Mouse (Mus musculus) liver, postnatal 0 days (tissue): ENCODE data around the gene A930017K11Rik. TPM values are rescaled to one million over a fixed set of nuclear protein-coding genes. Genes with fewer than 3 reads are reported as not detected.
A peak's percentile ranks its signal among the peaks of the same experiment; 100 is the strongest.

Source experiments
- ATAC-seq: fragments of 200-750 bp; cut with Nextera tagmentation; 2 replicates; pipeline ENCODE4 v1.8.0; 2017; ENCODE audit warnings: mild to moderate bottlenecking, moderate library complexity
- DNase-seq: peaks from one replicate; pipeline ENCODE4 v3.0.0-alpha.2; 2016
- H3K27ac ChIP-seq: fragments of 300-500 bp; sonication (generic); 2 replicates; pipeline ENCODE4 v1.5.1; 2014; ENCODE audit warnings: antibody characterized with exemption, moderate library complexity, mild to moderate bottlenecking, low read depth
- H3K27me3 ChIP-seq: fragments of 300-500 bp; sonication (generic); 2 replicates; pipeline ENCODE4 v1.6.1; 2014; ENCODE audit warnings: low read length, control low read depth, mixed read lengths; ENCODE audit not compliant: insufficient read depth
- H3K36me3 ChIP-seq: fragments of 300-500 bp; sonication (generic); replicated peaks from 2 replicates; pipeline ENCODE4 v1.6.1; 2014; ENCODE audit warnings: mild to moderate bottlenecking, control low read depth, low read length, moderate library complexity, mixed read lengths; ENCODE audit not compliant: insufficient read depth
- H3K4me1 ChIP-seq: fragments of 300-500 bp; sonication (generic); 2 replicates; pipeline ENCODE4 v1.6.1; 2014; ENCODE audit warnings: antibody characterized with exemption, mild to moderate bottlenecking, control low read depth; ENCODE audit not compliant: insufficient read depth
- H3K4me2 ChIP-seq: fragments of 300-500 bp; sonication (generic); 2 replicates; pipeline ENCODE4 v1.6.1; 2014; ENCODE audit warnings: low read depth, mild to moderate bottlenecking, low read length, moderate library complexity, mixed read lengths
- H3K4me3 ChIP-seq: fragments of 300-500 bp; sonication (generic); 2 replicates; pipeline ENCODE4 v1.5.1; 2014; ENCODE audit warnings: low read depth, low read length
- H3K9ac ChIP-seq: fragments of 300-500 bp; sonication (generic); replicated peaks from 2 replicates; pipeline ENCODE4 v1.6.1; 2014; ENCODE audit warnings: mild to moderate bottlenecking, moderate library complexity
- H3K9me3 ChIP-seq: fragments of 300-500 bp; sonication (generic); 2 replicates; pipeline ENCODE4 v1.6.1; 2016; ENCODE audit warnings: mild to moderate bottlenecking, control low read depth, low read length, mixed read lengths
- CTCF ChIP-seq: sonication (generic); IDR thresholded peaks from 2 replicates; pipeline ENCODE4 v1.5.1; 2016; ENCODE audit warnings: antibody characterized with exemption, low read depth
- EP300 ChIP-seq: IDR thresholded peaks from 2 replicates; pipeline ENCODE4 v1.6.1; 2016; ENCODE audit warnings: antibody characterized with exemption, low read depth, mild to moderate bottlenecking
- WGBS: fragments of 180-500 bp; shearing (Covaris S2); extraction: QIAGEN DNeasy Blood & Tissue Kit; methylation state at CpG from one replicate; pipeline ENCODE4 v1.1.7; 2014; ENCODE audit not compliant: insufficient replicate concordance; 5-methylcytosine and 5-hydroxymethylcytosine counted together
- polyA plus RNA-seq: library from polyadenylated mRNA; unstranded; fragments of >200 nt; fragmentation: Nextera tagmentation; extraction: Ambion mirVana; gene quantifications from 2 replicates; pipeline ENCODE4 v1.2.1, GENCODE M21; 2015

The A930017K11Rik gene
- polyA plus RNA-seq, 1 experiment from 2014 or later, result not detected

GRCm38 (mm10) chr17:25925348-25925747 is 27.0 kb downstream of the A930017K11Rik start:
- no peak for ATAC-seq
- H3K4me2 ChIP-seq, result no peak overlapping the region
- peaks cover 7% of the 10 kb centered on the region for H3K4me1 ChIP-seq
- peaks cover 51% of the 10 kb centered on the region for H3K36me3 ChIP-seq
- H3K4me3 ChIP-seq, result no peak overlapping the region
- no peak overlapping the region for H3K9ac ChIP-seq
- WGBS, result 77% methylated on average over 2 of the region's 2 CpGs
- H3K9me3 ChIP-seq, result no peaks in the 10 kb centered on the region
- no peak overlapping the region for H3K27ac ChIP-seq
- no peaks in the 10 kb centered on the region for H3K27me3 ChIP-seq
- no peak for DNase-seq
- no peak for TF ChIP-seq CTCF
- no peak for TF ChIP-seq EP300

GRCm38 (mm10) chr17:25922120-25922519 is 30.2 kb downstream of the A930017K11Rik start:
- peaks cover 22% of the 10 kb centered on the region for H3K36me3 ChIP-seq
- WGBS, result 60% methylated on average over 5 of the region's 5 CpGs
- peaks cover 24% of the 10 kb centered on the region for H3K4me1 ChIP-seq
- ATAC-seq, result no peak
- no peak overlapping the region for H3K27ac ChIP-seq
- H3K27me3 ChIP-seq, result no peaks in the 10 kb centered on the region
- H3K9ac ChIP-seq, result no peak overlapping the region
- no peak overlapping the region for H3K4me3 ChIP-seq
- peak; percentile 50 for DNase-seq
- TF ChIP-seq EP300, result no peak
- TF ChIP-seq CTCF, result no peak
- no peaks in the 10 kb centered on the region for H3K9me3 ChIP-seq
- no peak overlapping the region for H3K4me2 ChIP-seq

- under 1% methylated on average over 39 of the region's 40 CpGs for WGBS
- Histone ChIP-seq H3K4me1 (peaks cover 26% of the 10 kb centered on the region), H3K9me3 (no peaks in the 10 kb centered on the region), H3K27ac (peak overlapping the region; percentile 99), H3K4me2 (peak overlapping the region; percentile 97), H3K36me3 (peaks cover under 1% of the 10 kb centered on the region; the same call in 1 of the 2 replicates), H3K27me3 (no peaks in the 10 kb centered on the region), H3K4me3 (peak overlapping the region; percentile 79), H3K9ac (peak overlapping the region; percentile 76)
- TF ChIP-seq CTCF (peak; percentile 11; the same call in 1 of the 2 replicates), EP300 (no peak)
- DNase-seq (peak; percentile 100), ATAC-seq (peak; percentile 92)
Measured at GRCm38 (mm10) chr17:25919786-25920642, 32.4 kb downstream of the A930017K11Rik start.

- DNase-seq (peak; percentile 74), ATAC-seq (peak; percentile 5; the same call in 1 of the 2 replicates)
- peak within 1 kb of the TSS; percentile 97 for H3K4me2 ChIP-seq
- peaks cover 31% of the 10 kb centered on the region for H3K4me1 ChIP-seq
- H3K36me3 ChIP-seq, result no peaks in the 10 kb centered on the region
- no peaks in the 10 kb centered on the region for H3K9me3 ChIP-seq
- peak within 1 kb of the TSS; percentile 81 for H3K9ac ChIP-seq
- TF ChIP-seq EP300, result no peak
- no peak for TF ChIP-seq CTCF
- no peaks in the 10 kb centered on the region for H3K27me3 ChIP-seq
- peak within 1 kb of the TSS; percentile 99 for H3K27ac ChIP-seq
- H3K4me3 ChIP-seq, result peak within 1 kb of the TSS; percentile 79
- WGBS, result under 1% methylated on average over 60 of the region's 78 CpGs
Measured at GRCm38 (mm10) chr17:25919144-25919785, 33.1 kb downstream of the A930017K11Rik start, which contains the start of gene Rab40c. Gene Rab40c, minus strand, starts transcription at chr17:25919727.

- no peaks in the 10 kb centered on the region for H3K36me3 ChIP-seq
- WGBS, result 79% methylated on average over 9 of the region's 9 CpGs
- TF ChIP-seq CTCF, result no peak
- no peak for TF ChIP-seq EP300
- H3K4me2 ChIP-seq, result peak overlapping the region; percentile 97
- no peak for ATAC-seq
- H3K4me3 ChIP-seq, result peak overlapping the region; percentile 79
- peaks cover 42% of the 10 kb centered on the region for H3K4me1 ChIP-seq
- H3K9ac ChIP-seq, result peak overlapping the region; percentile 81
- H3K27ac ChIP-seq, result no peak overlapping the region
- DNase-seq, result no peak
- no peaks in the 10 kb centered on the region for H3K9me3 ChIP-seq
- H3K27me3 ChIP-seq, result no peaks in the 10 kb centered on the region
Measured at GRCm38 (mm10) chr17:25918037-25918750, 34.2 kb downstream of the A930017K11Rik start.
